Comparison of ENCODE assay signal across 9 mouse cellular contexts in the genomic region with DNA sequence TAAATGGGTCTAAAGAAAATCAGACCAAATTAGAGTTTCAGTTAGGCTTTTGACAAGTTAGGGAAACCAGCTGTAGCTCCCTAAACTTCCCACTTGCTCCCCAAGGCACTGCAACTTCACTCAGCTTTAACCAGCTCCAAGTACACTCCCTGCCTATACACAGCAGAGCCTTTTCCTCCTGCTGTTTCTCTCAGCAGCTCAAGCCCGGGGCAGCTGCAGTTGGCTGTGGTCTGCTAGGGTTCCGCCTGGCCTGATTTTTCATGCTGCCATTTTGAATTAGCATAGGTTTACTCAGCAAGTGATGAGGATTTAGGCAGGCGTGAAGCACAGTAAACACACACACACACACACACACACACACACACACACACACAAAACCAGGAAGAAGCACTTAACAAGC. TPM values are rescaled to one million over a fixed set of nuclear protein-coding genes. Genes with fewer than 3 reads are reported as not detected.
A peak's percentile ranks its signal among the peaks of the same experiment; 100 is the strongest.
DNase-seq lines count a peak whose midpoint lies in the region; ATAC-seq and TF ChIP-seq lines count a peak whose summit lies in the region.
"Had no signal": no experiment of that assay in that cellular context is flagged by ENCODE, and none has a peak within 500 bp of the region (broad histone marks: within the 10 kb centered on the region; RNA-seq: fewer than 3 reads in every experiment).

No protein-coding gene starts in this region.

- H3K9me3 ChIP-seq in neural tube, embryonic 12.5 days, result no peaks in the 10 kb centered on the region

- ATAC-seq in neural tube, embryonic 12.5 days (ENCODE audit: low FRiP score, low read depth), result peak; percentile 43; the same call in 1 of the 2 replicates
- no peak for ATAC-seq in megakaryocyte progenitor cell, adult 5-6 weeks (replicated peaks; ENCODE audit: poor library complexity)

- peak overlapping the region; percentile 64 for H3K4me3 ChIP-seq in layer of hippocampus, adult 2 months
- H3K4me3 ChIP-seq in neural tube, embryonic 12.5 days, result peak overlapping the region; percentile 61

- peaks cover 39% of the 10 kb centered on the region for H3K4me1 ChIP-seq in neural tube, embryonic 12.5 days

- no peaks in the 10 kb centered on the region for H3K36me3 ChIP-seq in neural tube, embryonic 12.5 days

- TF ChIP-seq CTCF in layer of hippocampus, adult 2 months (conservative IDR thresholded peaks at IDR 0.05), result no peak

- H3K9ac ChIP-seq in neural tube, embryonic 12.5 days, result 0 out of 2 replicates have a peak overlapping the region, but pooled peaks have one; percentile 80

- WGBS in neural tube, embryonic 12.5 days, result 11% methylated on average over 3 of the region's 3 CpGs

- peak overlapping the region; percentile 85 for H3K4me2 ChIP-seq in neural tube, embryonic 12.5 days (replicated peaks)

- no peak for DNase-seq in layer of hippocampus, adult 2 months (ENCODE audit: low spot score in 2 of 2)
- DNase-seq in layer of hippocampus, adult 11-12 months (ENCODE audit: low spot score), result no peak
- DNase-seq in embryo, embryonic 10.5 days (ENCODE audit: low spot score), result peak; percentile 58
- peak; percentile 30 for DNase-seq in heart, postnatal 4 days
- no peak for DNase-seq in urinary bladder, postnatal 10 days (ENCODE audit: low spot score)
- DNase-seq in liver, result no peak

- H3K27ac ChIP-seq in layer of hippocampus, adult 2 months, result peak overlapping the region; percentile 19; the same call in 1 of the 2 replicates
- no peak overlapping the region for H3K27ac ChIP-seq in neural tube, embryonic 12.5 days

- H3K27me3 ChIP-seq in neural tube, embryonic 12.5 days (replicated peaks), result no peaks in the 10 kb centered on the region

RNA-seq across cellular contexts. Expression of gene Scrn1, which starts 1.3 kb away (rescaled TPM):
- total RNA-seq in layer of hippocampus, adult 2 months (2021), result 10 to 100 TPM; 98.2 to 98.3 TPM
- 10 to 100 TPM in 1 of 2 experiments, 1 to 10 TPM in 1; 7.4 to 10.5 TPM for total RNA-seq in heart, postnatal 4 days (2021)
- polyA plus RNA-seq in neural tube, embryonic 12.5 days (2016; fragmentation: Nextera tagmentation; extraction: Ambion mirVana), result 88.2 and 88.7 TPM in 2 replicates
- total RNA-seq in megakaryocyte progenitor cell, adult 5-6 weeks (2015), result 0.05 TPM in 1 of 2 replicates, not detected in the other
- total RNA-seq in megakaryocyte progenitor cell, adult 5-6 weeks (2017), result 0.95 TPM in 1 of 2 replicates, not detected in the other
- total RNA-seq: MEL had no signal

RNA-seq across cellular contexts. Expression of gene Plekha8, which starts 29.9 kb away (rescaled TPM):
- total RNA-seq in layer of hippocampus, adult 2 months (2021), result 10 to 100 TPM; 10.8 to 13.4 TPM
- 10 to 100 TPM; 12.5 to 13.4 TPM for total RNA-seq in heart, postnatal 4 days (2021)
- polyA plus RNA-seq in neural tube, embryonic 12.5 days (2016; fragmentation: Nextera tagmentation; extraction: Ambion mirVana), result 13.2 and 15.0 TPM in 2 replicates
- total RNA-seq in megakaryocyte progenitor cell, adult 5-6 weeks (2015), result 1.9 and 2.5 TPM in 2 replicates
- total RNA-seq in megakaryocyte progenitor cell, adult 5-6 weeks (2017), result 1.5 and 2.2 TPM in 2 replicates

RNA-seq across cellular contexts. Expression of gene Fkbp14, which starts 32.1 kb away (rescaled TPM):
- 10 to 100 TPM; 13.1 to 14.6 TPM for total RNA-seq in layer of hippocampus, adult 2 months (2021)
- total RNA-seq in heart, postnatal 4 days (2021), result 10 to 100 TPM; 14.4 to 17.0 TPM
- 19.6 and 20.0 TPM in 2 replicates for polyA plus RNA-seq in neural tube, embryonic 12.5 days (2016; fragmentation: Nextera tagmentation; extraction: Ambion mirVana)
- 0.54 TPM in 1 of 2 replicates, not detected in the other for total RNA-seq in megakaryocyte progenitor cell, adult 5-6 weeks (2015)
- total RNA-seq in megakaryocyte progenitor cell, adult 5-6 weeks (2017), result 0.29 TPM in 1 of 2 replicates, not detected in the other

Comparison
In these comparisons a context has a peak if more than half of its experiments do, and no peak if none do; other contexts are left out.
1. DNase-seq: peak in embryo, embryonic 10.5 days (single experiment) and heart, postnatal 4 days (single experiment); none in layer of hippocampus, adult 2 months (0 of 2), layer of hippocampus, adult 11-12 months (single experiment), urinary bladder, postnatal 10 days (single experiment) and liver (single experiment).
2. RNA of gene Scrn1, which starts 1.3 kb away (total RNA-seq): 98.2 to 98.3 TPM in layer of hippocampus, adult 2 months; 7.4 to 10.5 TPM in heart, postnatal 4 days and 0.05 to 0.95 TPM in megakaryocyte progenitor cell, adult 5-6 weeks; every median in the first group is over 4 times any median in the second.
3. RNA of gene Fkbp14, which starts 32.1 kb away (total RNA-seq): 14.4 to 17.0 TPM in heart, postnatal 4 days and 13.1 to 14.6 TPM in layer of hippocampus, adult 2 months; 0.29 to 0.54 TPM in megakaryocyte progenitor cell, adult 5-6 weeks; every median in the first group is over 4 times any median in the second.